Mouse (Mus musculus) gonadal fat pad, adult 2 months (tissue): ENCODE measurements around the gene Smg6. TPM values are rescaled to one million over a fixed set of nuclear protein-coding genes. Genes with fewer than 3 reads are reported as not detected.
A peak's percentile ranks its signal among the peaks of the same experiment; 100 is the strongest.

Source experiments
- DNase-seq: peaks from one replicate; pipeline ENCODE4 v3.0.0-alpha.2; 2012; ENCODE audit warnings: low read depth
- polyA plus RNA-seq: library from polyadenylated mRNA; depleted of rRNA; stranded (reverse); fragments of >200 nt; gene quantifications from 2 replicates; pipeline ENCODE4 v1.2.3, GENCODE M21; 2012

The Smg6 gene
- polyA plus RNA-seq, 1 experiment = 29.3 TPM

GRCm38 (mm10) chr11:75047736-75048407, 122.2 kb downstream of the Smg6 start:
- no peak for DNase-seq

- DNase-seq = no peak
Measured at GRCm38 (mm10) chr11:75049146-75049545, 123.5 kb downstream of the Smg6 start.

GRCm38 (mm10) chr11:75049807-75050206, 124.2 kb downstream of the Smg6 start:
- DNase-seq = no peak

- DNase-seq = no peak
Measured at GRCm38 (mm10) chr11:75051239-75051638, 125.6 kb downstream of the Smg6 start.

GRCm38 (mm10) chr11:75051712-75052550, 126.3 kb downstream of the Smg6 start:
- DNase-seq = no peak

- DNase-seq = no peak
Measured at GRCm38 (mm10) chr11:75053020-75053419, 127.4 kb downstream of the Smg6 start.

- DNase-seq = no peak
Measured at GRCm38 (mm10) chr11:75053722-75054121, 128.1 kb downstream of the Smg6 start.

GRCm38 (mm10) chr11:75054184-75054877, 128.7 kb downstream of the Smg6 start:
- DNase-seq = no peak

GRCm38 (mm10) chr11:75054878-75055214, 129.2 kb downstream of the Smg6 start:
- DNase-seq = no peak

- no peak for DNase-seq
Measured at GRCm38 (mm10) chr11:75062650-75063049, 137.0 kb downstream of the Smg6 start.

GRCm38 (mm10) chr11:75064266-75064665, 138.6 kb downstream of the Smg6 start:
- DNase-seq = no peak

- no peak for DNase-seq
Measured at GRCm38 (mm10) chr11:75071352-75071751, 145.7 kb downstream of the Smg6 start.

- DNase-seq = no peak
Measured at GRCm38 (mm10) chr11:75072932-75073625, 147.5 kb downstream of the Smg6 start.

GRCm38 (mm10) chr11:75073696-75074095, 148.1 kb downstream of the Smg6 start:
- DNase-seq = no peak

GRCm38 (mm10) chr11:75074543-75074942, 148.9 kb downstream of the Smg6 start:
- DNase-seq = no peak

- DNase-seq = peak; percentile 23
Measured at GRCm38 (mm10) chr11:75078616-75079015, 153.0 kb downstream of the Smg6 start.

- no peak for DNase-seq
Measured at GRCm38 (mm10) chr11:75083031-75083430, 157.4 kb downstream of the Smg6 start.

- DNase-seq = peak; percentile 96
Measured at GRCm38 (mm10) chr11:75092159-75092558, 166.5 kb downstream of the Smg6 start.

GRCm38 (mm10) chr11:75092656-75093055, 167.0 kb downstream of the Smg6 start:
- no peak for DNase-seq

- no peak for DNase-seq
Measured at GRCm38 (mm10) chr11:75094759-75095158, 169.1 kb downstream of the Smg6 start.

GRCm38 (mm10) chr11:75102763-75103339, 177.2 kb downstream of the Smg6 start:
- DNase-seq = no peak

GRCm38 (mm10) chr11:75106614-75107013, 181.0 kb downstream of the Smg6 start:
- DNase-seq = no peak
